Mouse (Mus musculus) left cerebral cortex, adult 2 months (tissue): ENCODE results near the gene Kif21b. TPM values are rescaled to one million over a fixed set of nuclear protein-coding genes. Genes with fewer than 3 reads are reported as not detected.
A peak's percentile ranks its signal among the peaks of the same experiment; 100 is the strongest.

ENCODE experiments used
- DNase-seq, 2 experiments: peaks; one replicate each; pipeline ENCODE4 v3.0.0; 2021 to 2022; ENCODE audit warnings: low spot score in 2 of 2, mixed read lengths in 1 of 2; ENCODE audit errors: extremely low spot score in 1 of 2
- H3K27ac ChIP-seq: fragments of 200-600 bp; 2 replicates; pipeline ENCODE4 v1.8.1; 2022
- H3K4me3 ChIP-seq: fragments of 200-600 bp; 2 replicates; pipeline ENCODE4 v1.8.1; 2022
- CTCF ChIP-seq: fragments of 200-600 bp; IDR thresholded peaks from 2 replicates; pipeline ENCODE4 v1.8.1; 2022; ENCODE audit warnings: antibody characterized with exemption, mild to moderate bottlenecking, moderate library complexity
- intact Hi-C: fragments of 180-260 bp; cut with DNase I; formaldehyde crosslinking; loops from one replicate; pipeline ENCODE4 v1.15.1; 2025
- total RNA-seq, 2 experiments: library from RNA; stranded (reverse); gene quantifications; 2 replicates each; pipeline ENCODE4 v1.2.3; 2021

Gene Kif21b
- total RNA-seq, 2 experiments from 2014 or later, result 67.3 to 74.2 TPM

DNA sequence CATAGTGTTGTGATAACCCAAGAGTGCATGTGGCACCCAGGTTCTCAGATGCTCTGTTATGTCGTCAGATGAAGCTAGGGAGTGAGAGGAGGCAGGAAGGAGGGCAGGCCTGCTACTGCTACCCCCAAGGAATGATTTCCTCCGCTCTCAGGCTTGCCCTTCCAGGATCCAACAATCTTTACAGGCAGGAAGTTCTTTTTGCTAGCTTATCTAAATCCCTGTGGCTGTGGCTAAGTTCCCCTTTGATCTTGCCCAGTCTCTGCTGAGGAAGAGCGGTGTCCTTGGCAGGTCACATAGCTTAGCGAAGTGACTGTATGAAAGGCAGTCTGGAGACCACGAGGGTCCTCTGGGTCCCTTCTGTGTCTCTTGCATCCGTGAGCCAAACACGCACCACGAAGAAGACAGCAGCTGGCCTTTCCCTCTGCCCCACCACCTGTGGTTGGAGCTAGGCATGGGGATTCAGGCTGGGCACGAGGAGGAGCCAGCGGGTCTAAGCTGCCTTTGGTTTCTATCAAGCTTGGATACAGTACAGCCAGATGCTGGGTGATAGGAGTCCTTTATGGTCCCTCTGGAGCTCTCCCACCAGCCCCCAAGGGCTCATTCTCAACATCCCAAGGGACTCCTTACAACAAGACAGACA lies 7.1 kb downstream of the Kif21b start:
- no peak for TF ChIP-seq CTCF
- 0 out of 2 replicates have a peak overlapping the region, but pooled peaks have one; percentile 6 for H3K4me3 ChIP-seq
- intact Hi-C loops, result no loop called here
- DNase-seq, result no peak
- peak overlapping the region; percentile 97 for H3K27ac ChIP-seq

DNA sequence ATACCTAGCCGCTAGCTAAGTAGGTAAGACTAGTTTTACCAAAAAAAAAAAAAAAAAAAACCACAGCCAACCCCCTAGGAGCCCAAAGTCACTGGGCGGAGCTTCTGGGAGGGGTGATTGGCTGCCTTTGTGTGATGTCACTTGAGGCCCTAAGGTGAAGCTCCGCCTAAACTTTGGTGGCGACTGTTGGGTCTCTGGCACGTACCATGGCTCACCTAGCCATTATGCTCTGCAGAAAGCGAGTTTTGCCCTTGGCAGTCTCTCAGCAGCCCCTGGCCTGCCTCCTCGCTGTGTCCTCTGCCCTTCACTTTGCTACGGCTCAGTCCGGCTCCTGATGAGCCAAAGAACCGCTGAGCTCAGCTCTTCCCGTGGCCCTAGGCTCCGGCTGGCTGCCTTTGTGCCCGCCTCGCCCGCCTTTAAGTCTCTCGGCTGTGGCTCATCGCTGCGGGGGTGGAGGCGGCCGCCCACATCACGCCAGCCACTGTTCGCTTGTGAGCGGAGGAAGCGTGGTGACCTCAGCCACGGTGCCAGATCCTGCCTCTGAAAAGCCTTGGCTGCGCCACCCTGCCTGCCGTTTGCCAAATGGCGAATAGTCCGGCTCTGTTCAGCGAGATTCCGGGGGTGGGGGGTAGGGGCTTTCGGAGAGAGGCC lies 8.9 kb downstream of the Kif21b start:
- no peak for TF ChIP-seq CTCF
- H3K27ac ChIP-seq, result peak overlapping the region; percentile 97
- peak; percentile 86 to 88 for DNase-seq
- intact Hi-C loops, result no loop called here
- peak overlapping the region; percentile 50 for H3K4me3 ChIP-seq

DNA sequence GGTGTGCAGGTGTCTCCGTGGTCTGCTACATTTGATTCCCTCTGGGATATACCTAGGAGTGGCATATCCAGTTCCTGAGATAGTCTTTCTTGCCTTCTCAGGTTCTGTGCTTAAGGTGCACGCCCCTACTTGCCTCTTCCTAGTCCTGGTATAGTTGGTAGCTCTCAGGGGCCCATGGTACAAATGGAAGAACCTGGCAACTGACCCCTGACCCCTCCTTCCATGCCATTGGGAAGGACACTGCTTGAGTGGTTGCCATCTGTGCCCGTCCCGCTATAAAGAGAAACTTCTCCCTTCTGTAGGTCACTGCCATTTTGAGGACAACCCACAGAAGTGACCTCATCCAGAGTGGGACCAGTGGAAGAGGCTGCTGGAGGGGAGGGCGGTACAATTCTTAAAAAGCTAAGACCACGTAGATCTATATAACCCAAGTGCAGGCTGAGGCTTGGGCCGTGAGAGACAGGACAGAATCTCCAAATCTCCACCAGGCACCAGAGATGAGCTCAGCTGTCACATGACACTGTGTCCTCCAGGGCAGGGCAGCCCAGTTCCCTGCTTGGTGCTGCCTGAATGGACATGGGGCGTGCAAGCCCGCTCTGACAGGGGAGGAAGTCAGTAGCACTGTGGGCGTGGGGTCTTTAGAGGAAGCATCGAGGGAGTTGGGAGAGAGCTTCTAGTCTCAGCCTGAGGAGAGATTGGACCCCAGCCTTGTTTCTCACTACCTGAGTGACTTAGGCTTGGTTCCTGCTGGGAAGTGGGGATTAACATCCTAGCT lies 10.2 kb downstream of the Kif21b start:
- DNase-seq, result peak in 1 of 2 experiments; percentile 47
- intact Hi-C loops, result no loop called here
- no peak for TF ChIP-seq CTCF
- peak overlapping the region; percentile 97 for H3K27ac ChIP-seq
- H3K4me3 ChIP-seq, result no peak overlapping the region

DNA sequence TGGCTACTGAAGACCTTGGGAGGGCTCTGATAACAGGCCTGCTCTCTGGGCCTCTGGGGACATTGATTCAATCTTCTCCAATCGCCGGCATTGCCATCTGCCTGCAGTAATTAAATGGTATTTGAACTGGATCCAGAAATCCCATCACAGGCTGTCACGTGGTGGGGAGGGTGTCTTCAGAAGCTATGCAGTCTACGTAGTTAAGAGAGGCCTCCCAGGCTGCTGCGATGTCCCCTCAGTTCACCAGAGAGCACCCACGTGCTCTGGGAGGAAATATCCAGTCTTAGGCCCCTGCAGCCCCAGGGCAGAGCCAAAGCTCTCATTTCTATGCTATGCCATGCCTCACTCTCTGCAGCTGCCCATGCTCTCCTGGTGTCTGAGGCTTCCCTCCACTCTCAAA lies 11.1 kb downstream of the Kif21b start:
- H3K27ac ChIP-seq, result peak overlapping the region; percentile 97
- DNase-seq, result peak in 1 of 2 experiments; percentile 54
- intact Hi-C loops, result no loop called here
- H3K4me3 ChIP-seq, result no peak overlapping the region
- TF ChIP-seq CTCF, result no peak

DNA sequence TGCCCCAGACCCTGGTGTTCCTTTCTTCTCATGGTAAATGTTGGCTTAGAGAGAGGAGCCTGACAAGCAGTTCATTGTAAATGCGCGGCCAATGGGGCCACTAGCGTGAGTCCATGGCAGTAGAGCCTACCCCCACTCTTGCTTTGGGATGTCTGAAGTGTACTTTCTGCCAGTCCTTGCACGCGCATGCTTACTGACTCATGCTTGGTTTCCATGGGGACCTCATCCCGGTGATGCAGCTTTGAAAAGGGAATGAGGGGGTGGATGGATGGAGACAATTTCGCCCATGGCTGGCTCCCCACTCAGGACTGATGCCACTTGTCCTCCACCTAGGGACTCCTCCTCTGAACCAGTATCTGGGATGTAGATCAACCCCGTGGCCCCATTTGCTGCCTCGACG lies 12.3 kb downstream of the Kif21b start:
- TF ChIP-seq CTCF, result no peak
- Histone ChIP-seq H3K27ac (peak overlapping the region; percentile 97), H3K4me3 (no peak overlapping the region)
- peak; percentile 73 to 76 for DNase-seq
- intact Hi-C loops, result no loop called here

DNA sequence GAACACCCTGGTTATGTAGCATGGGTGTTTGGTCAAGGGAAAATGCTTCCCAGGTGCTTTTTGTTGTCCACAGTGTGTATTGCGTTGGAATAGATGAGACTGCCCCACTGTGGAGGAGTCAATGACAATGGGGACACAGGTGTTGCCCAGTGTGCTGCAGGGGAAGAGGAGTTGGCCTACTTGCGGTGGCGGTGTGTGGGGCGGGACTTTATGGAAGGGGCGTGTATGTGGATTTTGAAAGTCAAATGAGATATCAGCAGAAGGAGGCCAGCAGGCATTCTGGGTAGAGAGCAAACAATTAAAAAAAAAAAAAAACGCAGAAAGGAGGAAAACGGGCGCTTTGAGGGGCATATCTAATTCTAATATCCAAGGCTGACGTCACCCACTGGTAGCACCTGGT lies 18.5 kb downstream of the Kif21b start:
- Histone ChIP-seq H3K27ac (peak overlapping the region; percentile 44; the same call in 1 of the 2 replicates), H3K4me3 (no peak overlapping the region)
- intact Hi-C loops, result no loop called here
- no peak for TF ChIP-seq CTCF
- DNase-seq, result no peak

DNA sequence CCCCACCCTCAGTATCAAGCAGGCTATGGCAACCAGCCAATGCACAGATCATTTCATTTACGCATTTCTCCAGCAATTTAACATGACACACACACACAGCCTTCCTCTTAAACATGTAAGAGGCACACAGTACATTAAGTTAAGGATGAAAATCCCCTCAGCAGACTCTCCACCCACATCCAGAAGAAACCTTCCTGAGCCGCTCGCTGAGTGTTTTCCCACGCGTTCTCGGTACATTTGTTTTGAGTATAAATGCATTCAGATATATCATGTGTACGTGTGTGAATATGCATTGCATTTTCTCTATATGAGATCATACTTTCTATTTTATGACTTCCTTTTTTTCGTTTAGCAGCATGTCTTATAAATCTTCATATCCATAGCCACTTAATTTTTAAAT lies 20.2 kb downstream of the Kif21b start:
- peak overlapping the region; percentile 63 for H3K27ac ChIP-seq
- no peak for DNase-seq
- intact Hi-C loops, result no loop called here
- no peak overlapping the region for H3K4me3 ChIP-seq
- no peak for TF ChIP-seq CTCF

DNA sequence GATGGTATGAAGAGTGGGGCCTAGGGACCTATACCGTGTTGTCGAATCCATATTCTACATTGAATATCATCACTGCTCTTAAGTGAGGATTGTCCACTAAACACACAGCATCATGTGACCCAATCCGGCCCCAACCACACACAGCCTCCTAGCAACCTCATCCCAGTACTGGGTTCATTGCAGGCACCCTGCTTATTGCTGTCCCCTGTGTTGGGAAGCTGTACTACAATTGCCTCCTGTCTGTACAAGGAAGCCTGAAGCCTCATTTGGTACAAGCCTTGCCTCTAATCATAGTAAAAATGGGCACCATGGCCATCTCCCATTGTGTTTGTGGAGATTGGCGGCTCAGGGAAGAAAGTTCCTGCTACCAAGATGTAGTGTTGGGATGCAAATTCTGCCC lies 25.1 kb downstream of the Kif21b start:
- TF ChIP-seq CTCF, result peak; percentile 18; the same call in 1 of the 2 replicates
- Histone ChIP-seq H3K27ac (no peak overlapping the region), H3K4me3 (no peak overlapping the region)
- no peak for DNase-seq
- intact Hi-C loops, result no loop called here

DNA sequence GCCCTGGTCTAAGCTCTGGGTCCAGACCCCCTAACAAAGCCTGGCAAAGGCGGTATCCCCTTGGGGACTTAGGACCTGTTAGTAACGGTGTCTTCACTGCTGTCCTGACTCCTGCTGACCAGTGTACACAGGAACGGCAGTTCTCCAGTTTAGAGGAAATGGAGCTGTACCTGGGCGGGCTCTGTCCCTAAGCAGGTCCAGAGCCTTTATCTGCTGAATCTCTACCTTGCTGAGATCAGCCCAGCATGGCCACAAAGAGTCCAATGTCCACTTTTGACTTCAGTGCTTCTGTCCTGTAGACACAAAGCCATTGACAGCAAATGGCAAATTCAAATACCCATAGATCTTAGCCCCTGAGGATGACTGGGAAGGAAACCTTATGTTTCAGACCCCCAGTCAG lies 25.8 kb downstream of the Kif21b start:
- intact Hi-C loops, result no loop called here
- TF ChIP-seq CTCF, result no peak
- no peak overlapping the region for H3K4me3 ChIP-seq

DNA sequence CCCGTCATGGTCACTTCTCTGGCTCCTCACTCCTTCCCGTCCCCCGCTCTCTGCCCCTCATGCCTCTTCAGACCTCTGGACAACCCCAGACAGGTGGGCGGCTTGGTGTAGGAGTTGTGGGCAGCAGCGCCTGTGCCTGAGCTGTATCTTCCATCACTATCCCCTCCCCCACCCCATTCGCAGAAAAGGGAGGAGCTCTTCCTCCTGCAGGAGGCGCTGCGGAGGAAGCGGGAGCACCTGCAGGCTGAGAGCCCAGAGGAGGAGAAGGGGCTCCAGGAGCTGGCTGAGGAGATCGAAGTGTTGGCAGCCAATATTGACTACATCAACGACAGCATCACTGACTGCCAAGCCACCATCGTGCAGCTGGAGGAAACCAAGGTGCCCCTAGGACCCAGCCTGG lies 28.6 kb downstream of the Kif21b start:
- H3K4me3 ChIP-seq, result no peak overlapping the region
- intact Hi-C loops, result no loop called here
- DNase-seq, result no peak
- peak; percentile 42 for TF ChIP-seq CTCF
- no peak overlapping the region for H3K27ac ChIP-seq

More for the DNA sequence above, 25.8 kb downstream of the Kif21b start:
- DNase-seq, result no peak
- H3K27ac ChIP-seq, result no peak overlapping the region

DNA sequence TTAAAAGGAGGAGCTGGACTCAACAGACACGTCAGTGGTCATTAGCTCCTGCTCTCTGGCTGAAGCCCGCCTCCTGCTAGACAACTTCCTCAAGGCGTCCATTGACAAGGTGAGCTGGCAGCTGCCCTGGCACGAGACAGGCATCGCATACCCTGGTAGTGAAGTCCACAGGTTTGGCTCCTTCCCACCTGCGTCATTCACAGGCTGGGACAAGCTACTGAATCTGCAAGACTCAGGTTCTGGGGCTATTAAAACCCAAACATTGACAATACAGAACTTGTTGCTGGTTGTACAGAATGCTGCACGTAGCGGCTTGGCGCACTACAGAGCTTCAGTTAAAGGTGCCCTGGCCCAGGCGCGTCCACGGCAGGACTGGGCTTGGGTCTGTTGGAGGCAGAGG lies 29.1 kb downstream of the Kif21b start:
- intact Hi-C loops, result no loop called here
- no peak for DNase-seq
- Histone ChIP-seq H3K4me3 (no peak overlapping the region), H3K27ac (no peak overlapping the region)
- TF ChIP-seq CTCF, result no peak

DNA sequence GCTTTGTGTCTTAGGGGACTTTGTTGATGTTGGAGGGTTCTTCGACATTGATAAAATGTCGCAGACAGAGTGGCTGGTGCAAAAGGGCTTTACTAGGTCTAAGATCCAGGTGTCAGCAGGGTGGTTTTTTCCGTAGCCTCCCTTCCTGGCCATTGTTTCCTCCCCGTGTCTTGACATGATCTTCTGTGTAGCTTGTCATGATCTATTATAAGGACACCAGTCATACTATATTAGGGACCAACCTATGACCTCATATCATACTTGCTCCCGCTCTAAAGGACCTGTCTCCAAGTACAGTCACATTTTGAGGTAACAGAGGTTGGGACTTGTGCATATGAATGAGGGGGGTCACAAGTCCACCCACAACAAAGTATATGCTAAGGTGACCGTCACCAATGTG lies 29.7 kb downstream of the Kif21b start:
- H3K27ac ChIP-seq, result no peak overlapping the region
- intact Hi-C loops, result no loop called here
- H3K4me3 ChIP-seq, result no peak overlapping the region
- DNase-seq, result no peak
- TF ChIP-seq CTCF, result no peak
